Mouse (Mus musculus): Measurements from ENCODE around the gene Caprin2. TPM values are rescaled to one million over a fixed set of nuclear protein-coding genes. Genes with fewer than 3 reads are reported as not detected.
"Not testable (repeated sequence)": the region's sequence is repeated elsewhere in the genome, so short reads cannot be mapped to it uniquely, and the experiment has no call there.

The Caprin2 gene
- polyA plus RNA-seq, 1 experiment from 2014 or later: 21.0 TPM

DNA sequence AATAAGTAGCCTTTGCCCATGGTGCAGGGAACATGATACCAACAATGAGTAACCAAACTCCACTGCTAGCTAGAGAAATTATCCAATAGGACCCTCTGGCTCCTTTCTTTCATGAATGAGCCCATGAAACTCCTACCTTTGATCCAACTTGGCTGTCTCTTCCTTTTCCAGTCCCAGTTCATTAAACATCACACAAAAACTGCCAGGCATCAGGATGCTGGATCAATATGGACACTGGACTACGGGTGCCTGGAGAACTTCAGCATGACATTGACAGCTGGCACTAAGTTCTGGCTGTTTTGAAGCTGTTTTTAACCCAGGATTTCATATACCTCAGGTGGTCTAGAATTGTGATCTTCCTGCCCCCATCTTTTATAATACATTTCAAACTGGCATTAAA, 21.6 kb upstream of the Caprin2 start:
- H3K9me3 ChIP-seq: no peaks in the 10 kb centered on the region
- H3K4me1 ChIP-seq: no peaks in the 10 kb centered on the region
- 53% methylated on average over 1 of the region's 1 CpGs for WGBS
- ATAC-seq (ENCODE audit: insufficient number of reproducible peaks, insufficient read depth, low FRiP score, low TSS enrichment): no peak; the same call in 1 of the 2 replicates
- H3K4me2 ChIP-seq (replicated peaks): no peak overlapping the region
- H3K27ac ChIP-seq: no peak overlapping the region
- H3K27me3 ChIP-seq: no peaks in the 10 kb centered on the region
- peaks cover 13% of the 10 kb centered on the region for H3K36me3 ChIP-seq
- H3K4me3 ChIP-seq: no peak overlapping the region
- H3K9ac ChIP-seq: no peak overlapping the region

- Histone ChIP-seq H3K4me1 (no peaks in the 10 kb centered on the region), H3K36me3 (peaks cover 13% of the 10 kb centered on the region), H3K4me2 (replicated peaks) (no peak overlapping the region), H3K9me3 (no peaks in the 10 kb centered on the region), H3K4me3 (no peak overlapping the region), H3K9ac (no peak overlapping the region), H3K27ac (no peak overlapping the region), H3K27me3 (no peaks in the 10 kb centered on the region)
- ATAC-seq (ENCODE audit: insufficient number of reproducible peaks, insufficient read depth, low FRiP score, low TSS enrichment): no peak
- 29% methylated on average over 3 of the region's 3 CpGs for WGBS
Observed at GRCm38 (mm10) chr6:148916817-148917216, 20.8 kb upstream of the Caprin2 start.

DNA sequence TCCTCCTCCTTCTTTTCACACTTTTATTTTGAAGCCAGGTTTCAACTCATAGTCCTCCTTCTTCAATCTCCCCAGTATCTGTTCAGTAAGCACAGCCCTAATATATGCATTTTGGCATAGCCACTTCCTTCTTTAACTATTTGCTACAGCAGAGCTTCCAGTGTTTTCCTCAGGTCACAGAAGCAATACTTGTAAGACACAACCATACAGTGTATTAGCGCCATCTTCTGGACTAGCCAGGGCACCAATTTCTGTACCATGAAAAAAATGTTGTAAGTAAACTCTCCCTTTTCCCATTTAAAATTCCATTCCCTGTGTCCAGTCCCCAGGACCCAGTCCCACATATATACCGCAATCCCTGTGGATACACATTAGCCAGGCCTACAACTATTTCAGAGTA, 17.9 kb upstream of the Caprin2 start:
- Histone ChIP-seq H3K36me3 (no peaks in the 10 kb centered on the region), H3K27ac (no peak overlapping the region), H3K4me2 (replicated peaks) (no peak overlapping the region), H3K9me3 (no peaks in the 10 kb centered on the region), H3K4me1 (no peaks in the 10 kb centered on the region), H3K4me3 (no peak overlapping the region), H3K9ac (no peak overlapping the region), H3K27me3 (no peaks in the 10 kb centered on the region)
- no peak for ATAC-seq (ENCODE audit: insufficient number of reproducible peaks, insufficient read depth, low FRiP score, low TSS enrichment)
- 7% methylated on average over 2 of the region's 2 CpGs for WGBS

DNA sequence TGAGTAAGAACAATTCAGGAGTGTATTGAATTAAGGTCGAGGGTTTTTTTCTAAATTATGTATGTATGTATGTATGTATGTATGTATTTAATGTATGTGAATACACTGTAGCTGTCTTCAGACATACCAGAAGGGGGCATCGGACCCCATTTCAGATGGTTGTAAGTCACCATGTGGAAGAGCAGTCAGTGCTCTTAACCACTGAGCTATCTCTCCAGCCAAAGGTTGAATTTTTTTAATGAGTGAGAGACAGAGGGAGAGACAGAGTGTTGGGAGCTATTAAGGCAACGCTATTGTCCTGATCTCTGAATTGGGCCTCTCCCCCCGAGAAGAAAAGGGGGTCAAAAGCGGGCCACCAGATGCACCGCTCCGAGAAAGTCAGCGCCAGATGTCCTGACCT, 15.9 kb upstream of the Caprin2 start:
- H3K9me3 ChIP-seq; H3K27me3 ChIP-seq; H3K4me3 ChIP-seq; H3K4me2 ChIP-seq (replicated peaks); ATAC-seq (ENCODE audit: insufficient number of reproducible peaks, insufficient read depth, low FRiP score, low TSS enrichment); H3K36me3 ChIP-seq; H3K9ac ChIP-seq; H3K4me1 ChIP-seq; H3K27ac ChIP-seq: not testable (repeated sequence)
- 76% methylated on average over 8 of the region's 8 CpGs for WGBS

- ATAC-seq (ENCODE audit: insufficient number of reproducible peaks, insufficient read depth, low FRiP score, low TSS enrichment): no peak
- Histone ChIP-seq H3K9ac (no peak overlapping the region), H3K9me3 (no peaks in the 10 kb centered on the region), H3K27me3 (no peaks in the 10 kb centered on the region), H3K4me3 (no peak overlapping the region), H3K27ac (no peak overlapping the region), H3K4me1 (no peaks in the 10 kb centered on the region), H3K4me2 (replicated peaks) (no peak overlapping the region), H3K36me3 (no peaks in the 10 kb centered on the region)
- 91% methylated on average over 9 of the region's 9 CpGs for WGBS
Observed at GRCm38 (mm10) chr6:148906958-148907357, 10.9 kb upstream of the Caprin2 start.

GRCm38 (mm10) chr6:148902728-148903127, 6.7 kb upstream of the Caprin2 start:
- Histone ChIP-seq H3K4me3 (no peak overlapping the region), H3K4me2 (replicated peaks) (no peak overlapping the region), H3K9ac (no peak overlapping the region), H3K4me1 (no peaks in the 10 kb centered on the region), H3K27ac (no peak overlapping the region), H3K36me3 (no peaks in the 10 kb centered on the region), H3K27me3 (no peaks in the 10 kb centered on the region), H3K9me3 (no peaks in the 10 kb centered on the region)
- no peak for ATAC-seq (ENCODE audit: insufficient number of reproducible peaks, insufficient read depth, low FRiP score, low TSS enrichment)
- 87% methylated on average over 3 of the region's 3 CpGs for WGBS

- Histone ChIP-seq H3K27ac (peak overlapping the region; percentile 87), H3K4me1 (peaks cover 7% of the 10 kb centered on the region), H3K9ac (peak overlapping the region; percentile 72), H3K4me3 (peak overlapping the region; percentile 76), H3K4me2 (replicated peaks) (peak overlapping the region; percentile 82), H3K36me3 (no peaks in the 10 kb centered on the region), H3K27me3 (no peaks in the 10 kb centered on the region), H3K9me3 (no peaks in the 10 kb centered on the region)
- 64% methylated on average over 6 of the region's 6 CpGs for WGBS
- ATAC-seq (ENCODE audit: insufficient number of reproducible peaks, insufficient read depth, low FRiP score, low TSS enrichment): no peak
Observed at GRCm38 (mm10) chr6:148896507-148896851, 442 bp upstream of the Caprin2 start.

- ATAC-seq (ENCODE audit: insufficient number of reproducible peaks, insufficient read depth, low FRiP score, low TSS enrichment): peak; percentile 6
- 13% methylated on average over 18 of the region's 18 CpGs for WGBS
Observed at GRCm38 (mm10) chr6:148894888-148895772, 907 bp downstream of the Caprin2 start.

DNA sequence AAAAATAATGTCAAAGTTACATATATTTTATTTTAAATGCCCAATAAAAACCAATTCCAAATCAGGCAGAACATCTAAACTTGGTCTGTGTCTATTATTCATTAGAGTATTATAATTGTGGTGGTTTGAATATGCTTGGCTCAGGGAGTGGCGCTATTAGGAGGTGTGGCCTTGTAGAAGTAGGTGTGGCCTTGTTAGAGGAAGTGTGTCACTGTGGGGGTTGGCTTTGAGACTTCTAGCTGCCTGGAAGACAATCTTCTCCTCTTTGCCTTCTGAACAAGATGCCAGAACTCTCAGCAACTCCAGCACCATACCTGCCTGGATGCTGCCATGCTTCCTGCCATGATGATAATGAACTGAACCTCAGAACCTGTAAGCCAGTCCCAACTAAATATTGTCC, 22.1 kb downstream of the Caprin2 start:
- H3K4me3 ChIP-seq: no peak overlapping the region
- no peaks in the 10 kb centered on the region for H3K9me3 ChIP-seq
- no peak for ATAC-seq (ENCODE audit: insufficient number of reproducible peaks, insufficient read depth, low FRiP score, low TSS enrichment)
- no peaks in the 10 kb centered on the region for H3K4me1 ChIP-seq
- 92% methylated on average over 1 of the region's 1 CpGs for WGBS
- H3K36me3 ChIP-seq: no peaks in the 10 kb centered on the region
- no peak overlapping the region for H3K9ac ChIP-seq
- H3K27ac ChIP-seq: no peak overlapping the region
- H3K27me3 ChIP-seq: no peaks in the 10 kb centered on the region
- H3K4me2 ChIP-seq (replicated peaks): no peak overlapping the region

More at GRCm38 (mm10) chr6:148894888-148895772, 907 bp downstream of the Caprin2 start:
- no peaks in the 10 kb centered on the region for H3K36me3 ChIP-seq
- H3K27ac ChIP-seq: peak overlapping the region; percentile 87
- peaks cover 7% of the 10 kb centered on the region for H3K4me1 ChIP-seq
- no peaks in the 10 kb centered on the region for H3K9me3 ChIP-seq
- H3K27me3 ChIP-seq: no peaks in the 10 kb centered on the region
- peak overlapping the region; percentile 76 for H3K4me3 ChIP-seq
- H3K9ac ChIP-seq: peak overlapping the region; percentile 72
- peak overlapping the region; percentile 82 for H3K4me2 ChIP-seq (replicated peaks)

DNA sequence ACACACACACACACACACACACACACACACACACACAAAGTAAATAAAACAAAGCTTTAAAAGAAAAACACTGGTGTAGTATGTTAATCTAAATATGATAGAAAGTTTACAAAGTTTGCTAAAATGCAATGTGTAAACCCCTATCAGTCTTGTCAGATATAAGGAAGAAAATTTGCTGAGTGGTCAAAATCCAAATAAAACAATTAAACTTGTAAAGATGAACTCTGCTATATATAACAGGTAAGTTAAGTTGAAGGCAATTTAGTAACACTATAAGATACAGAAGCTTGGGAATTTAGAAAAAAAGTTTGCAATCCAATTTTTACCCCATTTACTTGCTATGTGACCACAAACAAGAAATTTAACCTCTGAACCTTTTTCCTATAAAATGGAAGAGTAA, 50.4 kb downstream of the Caprin2 start:
- ATAC-seq (ENCODE audit: insufficient number of reproducible peaks, insufficient read depth, low FRiP score, low TSS enrichment): no peak
- Histone ChIP-seq H3K4me3 (no peak overlapping the region), H3K27me3 (no peaks in the 10 kb centered on the region), H3K36me3 (no peaks in the 10 kb centered on the region), H3K4me2 (replicated peaks) (no peak overlapping the region), H3K9me3 (no peaks in the 10 kb centered on the region), H3K4me1 (no peaks in the 10 kb centered on the region), H3K9ac (no peak overlapping the region), H3K27ac (no peak overlapping the region)

DNA sequence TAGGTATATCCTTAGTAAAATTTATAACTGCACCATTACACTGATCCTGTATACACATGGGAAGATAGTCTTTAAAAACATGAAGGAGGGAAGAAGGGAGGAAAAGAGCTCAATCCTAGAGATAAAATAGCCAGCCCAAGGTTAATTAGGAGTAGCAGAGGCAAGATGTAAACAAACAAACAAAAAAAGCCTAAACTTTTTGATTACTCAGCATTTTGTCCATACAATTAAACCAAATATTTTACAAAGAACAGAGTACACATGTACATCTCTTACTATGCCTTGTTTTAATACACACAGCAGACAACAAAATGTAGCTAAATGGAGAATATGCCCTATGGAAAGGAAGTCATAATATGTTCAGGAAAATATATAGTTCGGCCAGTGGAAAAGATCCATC, 54.3 kb downstream of the Caprin2 start:
- Histone ChIP-seq H3K4me3 (no peak overlapping the region), H3K27ac (no peak overlapping the region), H3K9ac (no peak overlapping the region), H3K27me3 (no peaks in the 10 kb centered on the region), H3K4me2 (replicated peaks) (no peak overlapping the region), H3K36me3 (no peaks in the 10 kb centered on the region), H3K9me3 (no peaks in the 10 kb centered on the region), H3K4me1 (no peaks in the 10 kb centered on the region)
- 91% methylated on average over 1 of the region's 1 CpGs for WGBS
- no peak for ATAC-seq (ENCODE audit: insufficient number of reproducible peaks, insufficient read depth, low FRiP score, low TSS enrichment)

DNA sequence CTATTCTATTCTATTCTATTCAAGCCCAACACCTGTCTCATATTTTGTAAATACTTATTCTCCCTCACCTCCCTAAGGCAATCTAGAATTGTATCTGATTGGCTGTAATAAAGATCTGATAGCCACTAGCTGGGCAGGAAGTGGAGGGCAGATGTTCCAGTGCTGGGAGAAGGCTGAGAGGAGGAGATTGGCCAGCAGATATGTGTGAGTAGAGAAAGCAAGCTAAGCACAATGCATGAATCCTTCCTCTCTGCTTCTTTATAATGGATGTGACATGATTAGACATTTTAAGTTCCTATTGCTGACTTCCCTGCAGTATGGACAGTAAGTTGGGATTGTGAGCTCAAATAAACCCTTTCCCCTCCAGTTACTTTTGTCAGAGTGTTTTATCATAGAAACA, 57.6 kb downstream of the Caprin2 start:
- H3K4me3 ChIP-seq: no peak overlapping the region
- H3K4me2 ChIP-seq (replicated peaks): no peak overlapping the region
- no peak overlapping the region for H3K27ac ChIP-seq
- H3K9me3 ChIP-seq: no peaks in the 10 kb centered on the region
- H3K9ac ChIP-seq: no peak overlapping the region
- ATAC-seq (ENCODE audit: insufficient number of reproducible peaks, insufficient read depth, low FRiP score, low TSS enrichment): no peak
- no peaks in the 10 kb centered on the region for H3K36me3 ChIP-seq
- H3K27me3 ChIP-seq: no peaks in the 10 kb centered on the region
- no peaks in the 10 kb centered on the region for H3K4me1 ChIP-seq
